Mouse (Mus musculus) midbrain, embryonic 10.5 days (tissue): ENCODE measurements around the gene Ugt1a6a. TPM values are rescaled to one million over a fixed set of nuclear protein-coding genes. Genes with fewer than 3 reads are reported as not detected.

Experiments used
- DNase-seq: peaks from one replicate; pipeline ENCODE4 v3.0.0-alpha.2; 2017; ENCODE audit warnings: low spot score
- H3K27ac ChIP-seq: fragments of 300-500 bp; sonication (generic); replicated peaks from 2 replicates; pipeline ENCODE4 v1.5.1; 2016; ENCODE audit warnings: mild to moderate bottlenecking
- H3K27me3 ChIP-seq: fragments of 300-500 bp; sonication (generic); 2 replicates; pipeline ENCODE4 v1.6.1; 2016; ENCODE audit warnings: low read depth, mild to moderate bottlenecking; ENCODE audit not compliant: poor library complexity, severe bottlenecking
- H3K36me3 ChIP-seq: fragments of 300-500 bp; sonication (generic); 2 replicates; pipeline ENCODE4 v1.6.1; 2016; ENCODE audit warnings: mild to moderate bottlenecking, moderate library complexity
- H3K4me1 ChIP-seq: fragments of 300-500 bp; sonication (generic); 2 replicates; pipeline ENCODE4 v1.6.1; 2016
- H3K4me3 ChIP-seq: fragments of 300-500 bp; sonication (generic); 2 replicates; pipeline ENCODE4 v1.5.1; 2016; ENCODE audit warnings: mild to moderate bottlenecking, moderate library complexity
- H3K9me3 ChIP-seq: fragments of 300-500 bp; sonication (generic); replicated peaks from 2 replicates; pipeline ENCODE4 v1.6.1; 2016; ENCODE audit warnings: mild to moderate bottlenecking
- WGBS: fragments of 180-500 bp; shearing (Covaris S2); methylation state at CpG from one replicate; pipeline ENCODE4 v1.1.7; 2016; 5-methylcytosine and 5-hydroxymethylcytosine counted together
- polyA plus RNA-seq: library from polyadenylated mRNA; unstranded; fragments of >200 nt; fragmentation: Nextera tagmentation; extraction: Ambion mirVana; gene quantifications from 2 replicates; pipeline ENCODE4 v1.2.1, GENCODE M21; 2016

Gene Ugt1a6a
- polyA plus RNA-seq, 1 experiment from 2014 or later, result not detected

DNA sequence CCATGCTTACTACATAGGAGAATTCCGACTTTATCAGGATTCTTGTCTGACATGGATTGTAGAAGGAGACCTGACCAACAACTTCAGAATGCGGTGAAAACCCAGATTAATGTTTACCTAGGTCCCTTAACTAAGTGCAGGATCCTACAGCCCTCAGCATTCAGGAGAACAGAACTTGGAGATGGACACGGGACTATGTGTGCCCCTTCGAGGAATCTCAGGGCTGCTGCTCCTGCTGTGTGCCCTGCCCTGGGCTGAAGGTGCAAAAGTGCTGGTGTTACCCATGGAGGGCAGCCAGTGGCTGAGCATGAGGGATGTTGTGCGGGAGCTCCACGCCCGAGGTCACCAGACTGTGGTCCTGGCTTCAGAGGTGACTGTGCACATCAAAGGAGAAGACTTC is 65.8 kb downstream of the Ugt1a6a start, which contains the start of gene Ugt1a2:
Gene Ugt1a2, plus strand, starts transcription at position 146 of the 400 bp plus-strand sequence.
- no peak for DNase-seq
- Histone ChIP-seq H3K4me1 (peaks cover 5% of the 10 kb centered on the region), H3K4me3 (no peak within 1 kb of the TSS), H3K27me3 (peaks cover 14% of the 10 kb centered on the region), H3K9me3 (peaks cover 14% of the 10 kb centered on the region), H3K36me3 (0 out of 2 replicates have a peak, but pooled peaks cover 5% of the 10 kb centered on the region), H3K27ac (no peak within 1 kb of the TSS)
- 82% methylated on average over 7 of the region's 7 CpGs for WGBS

DNA sequence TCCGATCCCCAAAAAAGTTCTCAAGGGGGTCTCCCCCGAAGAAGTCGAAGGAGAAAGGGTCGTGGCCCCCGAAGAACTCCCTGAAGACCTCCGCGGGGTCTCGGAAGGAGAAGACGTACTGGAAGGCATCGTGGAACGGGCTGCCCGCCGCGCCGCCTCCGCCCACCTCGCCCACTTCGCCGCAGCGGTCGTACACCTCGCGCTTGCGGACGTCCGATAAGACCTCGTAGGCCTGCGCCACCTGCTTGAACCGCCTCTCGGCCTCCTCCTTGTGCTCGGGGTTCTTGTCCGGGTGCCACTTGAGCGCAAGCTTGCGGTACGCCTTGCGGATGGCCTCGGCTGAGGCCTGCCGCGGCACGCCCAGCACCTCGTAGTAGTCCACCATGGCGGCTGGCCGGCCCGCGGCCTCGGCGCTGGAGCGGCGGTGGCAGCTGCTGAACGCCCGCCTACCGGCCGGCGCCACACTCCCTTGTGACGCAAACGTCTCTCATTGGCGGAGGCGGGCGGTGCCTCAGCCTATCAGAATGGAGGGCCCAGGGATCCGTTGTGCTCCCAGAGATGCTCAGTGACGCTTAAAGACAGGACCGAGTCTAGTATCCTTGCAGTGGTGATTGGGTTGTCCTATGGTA is 70.8 kb downstream of the Ugt1a6a start, which contains the start of gene Dnajb3:
Gene Dnajb3, minus strand, starts transcription at position 489 of the 629 bp plus-strand sequence.
- H3K27me3 ChIP-seq, result peaks cover 22% of the 10 kb centered on the region
- peaks cover 11% of the 10 kb centered on the region for H3K4me1 ChIP-seq
- peak; percentile 88 for DNase-seq
- H3K27ac ChIP-seq, result peak within 1 kb of the TSS; percentile 89
- H3K4me3 ChIP-seq, result peak within 1 kb of the TSS; percentile 54
- WGBS, result 7% methylated on average over 62 of the region's 62 CpGs
- 0 out of 2 replicates have a peak, but pooled peaks cover 5% of the 10 kb centered on the region for H3K36me3 ChIP-seq
- peaks cover 17% of the 10 kb centered on the region for H3K9me3 ChIP-seq

DNA sequence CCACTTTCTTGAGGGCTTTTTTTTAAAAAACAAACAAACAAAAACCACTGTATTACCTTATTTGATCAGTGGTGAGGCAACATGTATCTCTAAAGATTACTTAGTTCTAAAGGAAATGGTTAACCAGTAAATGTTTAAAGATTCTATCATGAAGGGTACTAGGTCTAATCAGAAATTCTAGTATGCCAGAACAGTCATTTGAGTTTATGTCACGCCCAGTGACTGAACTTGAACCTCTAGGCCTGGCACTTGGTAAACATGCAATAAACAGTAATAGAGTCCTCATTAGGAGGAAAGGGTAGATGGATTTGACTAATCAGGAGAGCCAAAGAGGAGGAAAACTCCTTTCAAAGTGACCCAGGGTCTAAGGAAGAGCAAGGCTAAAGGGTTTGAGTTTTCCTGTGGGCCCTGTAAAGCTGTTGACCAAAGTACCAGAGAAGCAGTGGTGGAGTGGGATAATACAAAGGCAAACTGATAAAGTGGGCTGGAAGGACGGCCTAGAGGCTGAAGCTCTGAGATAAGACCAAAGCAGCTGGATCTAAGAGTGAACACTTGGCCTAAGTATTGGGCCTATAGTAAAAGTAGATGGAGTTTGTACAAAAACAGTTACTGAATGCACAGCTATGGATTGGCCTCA is 72.4 kb downstream of the Ugt1a6a start:
- no peak for DNase-seq
- H3K4me1 ChIP-seq, result peaks cover 11% of the 10 kb centered on the region
- 76% methylated on average over 2 of the region's 2 CpGs for WGBS
- H3K27me3 ChIP-seq, result peaks cover 22% of the 10 kb centered on the region
- H3K9me3 ChIP-seq, result peaks cover 17% of the 10 kb centered on the region
- no peak overlapping the region for H3K4me3 ChIP-seq
- H3K36me3 ChIP-seq, result 0 out of 2 replicates have a peak, but pooled peaks cover 5% of the 10 kb centered on the region
- H3K27ac ChIP-seq, result no peak overlapping the region

DNA sequence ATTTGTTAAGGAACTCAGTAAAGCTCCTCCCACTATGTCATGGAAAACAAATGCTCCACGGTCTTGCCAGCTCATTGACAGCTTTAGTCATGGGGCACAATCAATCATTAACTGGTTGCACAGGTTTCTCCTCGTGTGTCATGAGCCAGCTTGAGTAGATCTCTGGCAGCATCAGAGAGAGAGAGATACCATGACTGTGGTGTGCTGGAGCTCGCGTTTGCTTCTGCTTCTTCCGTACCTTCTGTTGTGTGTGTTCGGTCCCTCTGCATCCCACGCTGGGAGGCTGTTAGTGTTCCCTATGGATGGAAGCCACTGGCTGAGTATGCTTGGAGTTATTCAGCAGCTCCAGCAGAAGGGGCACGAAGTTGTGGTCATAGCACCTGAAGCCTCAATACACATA is 77.2 kb downstream of the Ugt1a6a start, which contains the start of gene Ugt1a1:
Gene Ugt1a1, plus strand, starts transcription at position 148 of the 400 bp plus-strand sequence.
- no peaks in the 10 kb centered on the region for H3K4me1 ChIP-seq
- peaks cover 3% of the 10 kb centered on the region for H3K9me3 ChIP-seq
- 71% methylated on average over 8 of the region's 8 CpGs for WGBS
- DNase-seq, result peak; percentile 20
- H3K36me3 ChIP-seq, result no peaks in the 10 kb centered on the region
- H3K27ac ChIP-seq, result no peak within 1 kb of the TSS
- no peak within 1 kb of the TSS for H3K4me3 ChIP-seq
- H3K27me3 ChIP-seq, result peaks cover 8% of the 10 kb centered on the region; the same call in 1 of the 2 replicates

DNA sequence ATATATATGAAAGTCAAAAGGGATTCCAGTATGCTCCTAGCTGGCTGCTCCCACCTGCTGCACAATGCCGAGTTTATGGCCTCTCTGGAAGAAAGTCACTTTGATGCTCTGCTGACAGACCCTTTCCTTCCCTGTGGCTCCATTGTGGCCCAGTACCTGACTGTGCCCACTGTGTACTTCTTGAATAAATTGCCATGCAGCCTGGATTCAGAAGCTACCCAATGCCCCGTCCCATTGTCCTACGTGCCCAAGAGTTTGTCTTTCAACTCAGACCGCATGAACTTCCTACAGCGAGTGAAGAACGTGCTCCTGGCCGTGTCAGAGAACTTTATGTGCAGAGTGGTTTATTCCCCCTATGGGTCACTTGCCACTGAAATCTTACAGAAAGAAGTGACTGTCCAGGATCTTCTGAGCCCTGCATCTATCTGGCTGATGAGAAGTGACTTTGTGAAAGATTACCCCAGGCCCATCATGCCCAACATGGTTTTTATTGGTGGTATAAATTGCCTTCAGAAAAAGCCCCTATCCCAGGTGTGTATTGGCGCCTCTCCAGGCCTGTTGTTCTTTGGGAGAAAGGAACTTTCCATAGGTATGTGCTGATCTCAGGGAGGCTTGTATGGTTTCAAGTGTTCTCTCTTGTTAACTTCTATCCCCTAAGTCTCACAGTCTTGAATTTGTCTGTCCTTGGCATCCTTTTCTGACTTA is 77.9 kb downstream of the Ugt1a6a start:
- DNase-seq, result peak; percentile 25
- no peaks in the 10 kb centered on the region for H3K36me3 ChIP-seq
- no peaks in the 10 kb centered on the region for H3K4me1 ChIP-seq
- 0 out of 2 replicates have a peak, but pooled peaks cover 1% of the 10 kb centered on the region for H3K27me3 ChIP-seq
- H3K27ac ChIP-seq, result no peak overlapping the region
- no peak overlapping the region for H3K4me3 ChIP-seq
- WGBS, result 64% methylated on average over 8 of the region's 8 CpGs
- peaks cover 3% of the 10 kb centered on the region for H3K9me3 ChIP-seq

DNA sequence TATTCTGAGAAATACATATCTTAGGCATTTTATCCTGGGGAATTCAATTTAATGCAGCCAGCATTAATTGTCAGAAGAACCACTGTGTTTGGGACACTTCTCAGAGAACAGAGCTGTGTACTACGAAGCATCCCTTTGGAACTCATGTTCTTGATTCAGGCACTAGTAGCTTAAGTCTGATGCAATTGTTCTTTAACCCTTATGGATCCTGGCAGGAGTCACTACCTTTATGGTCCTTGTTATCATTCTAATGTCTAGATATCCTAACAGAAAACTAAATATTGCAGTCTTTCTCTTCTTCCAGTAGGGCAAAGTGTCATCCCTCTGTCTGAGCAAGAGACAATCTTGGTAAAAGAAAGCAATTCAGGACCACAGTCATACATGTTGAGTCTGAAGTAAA is 78.5 kb downstream of the Ugt1a6a start:
- H3K4me3 ChIP-seq, result no peak overlapping the region
- WGBS, result 81% methylated on average over 1 of the region's 1 CpGs
- no peaks in the 10 kb centered on the region for H3K4me1 ChIP-seq
- H3K9me3 ChIP-seq, result peaks cover 3% of the 10 kb centered on the region
- no peak overlapping the region for H3K27ac ChIP-seq
- no peak for DNase-seq
- H3K36me3 ChIP-seq, result no peaks in the 10 kb centered on the region
- no peaks in the 10 kb centered on the region for H3K27me3 ChIP-seq

DNA sequence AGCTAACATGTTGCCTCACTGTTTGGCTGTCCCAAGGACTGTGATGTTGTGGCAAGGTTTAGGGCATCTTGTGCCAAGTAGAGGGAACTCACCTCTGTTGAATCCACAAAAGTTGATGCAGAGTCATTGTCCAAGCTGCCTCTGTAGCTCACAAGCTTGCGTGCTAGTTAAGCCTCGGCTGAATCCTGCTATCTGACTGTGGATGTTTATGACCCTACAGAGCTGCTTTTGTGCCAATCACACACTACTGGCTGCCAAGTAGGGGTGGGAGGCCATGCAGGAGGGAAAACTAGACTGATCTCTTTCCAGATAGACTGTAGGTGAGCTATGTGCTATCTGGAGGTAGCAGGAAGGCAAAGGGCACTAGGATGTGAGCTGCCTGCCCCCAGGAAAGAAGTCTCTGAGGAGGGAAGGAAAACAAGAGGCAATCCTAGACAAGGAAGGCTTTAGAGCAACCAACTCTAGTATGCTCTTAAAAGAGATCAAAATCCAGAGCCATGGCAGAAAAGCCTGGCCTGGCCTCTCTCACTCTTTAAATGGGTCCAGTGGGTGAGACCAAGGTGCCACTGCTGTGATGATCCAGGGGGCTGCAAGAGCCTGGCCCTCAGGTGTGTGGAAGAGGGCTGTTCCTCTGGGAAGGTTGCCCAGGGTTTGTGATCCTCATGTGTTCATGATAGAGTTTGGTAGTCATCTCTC is 79.3 kb downstream of the Ugt1a6a start:
- Histone ChIP-seq H3K36me3 (no peaks in the 10 kb centered on the region), H3K4me3 (no peak overlapping the region), H3K4me1 (no peaks in the 10 kb centered on the region), H3K27me3 (no peaks in the 10 kb centered on the region), H3K27ac (no peak overlapping the region), H3K9me3 (peaks cover 3% of the 10 kb centered on the region)
- peak; percentile 21 for DNase-seq
- 84% methylated on average over 2 of the region's 2 CpGs for WGBS

DNA sequence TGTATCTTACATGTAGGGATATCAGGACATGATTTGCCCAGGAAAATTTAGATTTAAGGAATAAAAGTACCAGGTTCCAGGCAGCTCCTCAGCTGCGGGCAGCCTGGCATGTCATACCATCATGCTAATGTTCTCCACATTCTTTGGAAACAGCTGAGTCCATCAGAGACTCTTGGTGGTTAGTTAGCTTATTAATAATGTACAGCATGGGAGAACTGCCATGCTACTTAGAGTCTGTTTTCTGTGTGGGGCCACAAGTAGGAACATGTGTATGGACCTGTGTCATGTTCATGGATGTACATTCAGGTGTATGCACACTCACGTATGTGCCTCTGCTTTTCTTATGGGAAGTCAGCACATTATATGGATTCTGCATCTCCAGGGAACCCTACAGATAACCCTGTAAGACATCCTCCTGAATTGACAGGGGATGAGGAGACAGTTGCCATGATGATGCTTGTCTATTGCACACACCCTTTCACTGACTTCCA is 79.9 kb downstream of the Ugt1a6a start:
- Histone ChIP-seq H3K27ac (no peak overlapping the region), H3K36me3 (no peaks in the 10 kb centered on the region), H3K27me3 (no peaks in the 10 kb centered on the region), H3K4me3 (no peak overlapping the region), H3K9me3 (peaks cover 3% of the 10 kb centered on the region), H3K4me1 (no peaks in the 10 kb centered on the region)
- WGBS, result 82% methylated on average over 2 of the region's 2 CpGs
- DNase-seq, result peak; percentile 15

DNA sequence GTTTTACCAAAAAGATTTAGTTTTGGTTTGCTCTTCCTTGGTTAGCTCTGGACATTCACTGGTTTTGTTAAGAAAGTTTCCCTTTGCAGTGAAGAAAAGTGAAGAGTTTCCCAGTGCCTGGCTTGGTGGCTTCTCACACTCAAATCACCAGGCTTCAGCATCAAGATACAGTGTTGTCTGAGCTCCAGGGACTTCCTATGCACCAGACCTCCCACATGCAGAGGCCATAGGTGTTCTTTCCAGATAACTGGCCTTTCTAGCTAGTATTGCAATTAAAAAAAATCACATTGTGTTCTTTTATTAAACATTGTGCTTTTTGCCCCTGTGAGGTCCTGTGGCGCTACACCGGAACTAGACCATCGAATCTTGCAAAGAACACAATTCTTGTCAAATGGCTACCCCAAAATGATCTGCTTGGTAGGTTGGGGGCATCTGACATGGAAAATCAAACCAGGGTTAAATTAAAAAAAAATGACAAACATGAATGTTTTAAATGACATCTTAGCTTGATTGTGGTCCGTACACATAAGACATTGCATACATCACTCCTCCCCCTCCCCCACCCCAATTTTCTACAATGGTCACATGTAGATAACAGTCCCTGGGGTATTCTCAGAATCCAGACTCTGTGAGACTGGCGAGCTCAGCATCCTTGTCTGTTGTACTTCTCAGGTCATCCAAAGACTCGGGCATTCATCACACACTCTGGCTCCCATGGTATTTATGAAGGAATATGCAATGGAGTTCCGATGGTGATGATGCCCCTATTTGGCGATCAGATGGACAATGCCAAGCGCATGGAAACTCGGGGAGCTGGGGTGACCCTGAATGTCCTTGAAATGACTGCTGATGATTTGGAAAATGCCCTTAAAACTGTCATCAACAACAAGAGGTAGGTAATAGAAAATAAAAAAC is 81.1 kb downstream of the Ugt1a6a start:
- no peaks in the 10 kb centered on the region; the same call in 1 of the 2 replicates for H3K9me3 ChIP-seq
- no peaks in the 10 kb centered on the region for H3K27me3 ChIP-seq
- no peaks in the 10 kb centered on the region for H3K36me3 ChIP-seq
- DNase-seq, result peak; percentile 21
- WGBS, result 72% methylated on average over 10 of the region's 10 CpGs
- H3K4me3 ChIP-seq, result no peak overlapping the region
- H3K27ac ChIP-seq, result no peak overlapping the region
- no peaks in the 10 kb centered on the region for H3K4me1 ChIP-seq

DNA sequence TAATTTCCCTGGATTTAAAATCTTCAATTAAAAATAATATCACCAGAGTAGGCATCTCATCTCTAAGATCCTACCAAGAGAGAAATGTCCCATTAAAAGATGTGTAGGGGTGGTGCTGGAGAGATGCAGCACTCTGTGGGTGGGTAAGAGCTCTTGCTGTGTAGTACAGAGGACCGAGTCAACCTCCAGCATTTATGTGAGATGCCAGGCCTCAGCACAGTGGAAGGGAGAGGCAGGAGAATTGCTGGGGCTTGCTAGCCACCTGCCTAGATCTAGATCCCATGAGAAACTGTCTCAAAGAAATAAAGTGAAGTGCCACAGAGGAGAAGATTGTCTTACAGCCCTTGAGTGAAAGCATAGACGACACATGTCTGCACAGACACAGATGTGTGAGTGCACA is 81.9 kb downstream of the Ugt1a6a start:
- Histone ChIP-seq H3K36me3 (no peaks in the 10 kb centered on the region), H3K27me3 (no peaks in the 10 kb centered on the region), H3K9me3 (no peaks in the 10 kb centered on the region; the same call in 1 of the 2 replicates), H3K27ac (no peak overlapping the region), H3K4me3 (no peak overlapping the region), H3K4me1 (no peaks in the 10 kb centered on the region)
- peak; percentile 15 for DNase-seq
- WGBS, result 57% methylated on average over 2 of the region's 2 CpGs

DNA sequence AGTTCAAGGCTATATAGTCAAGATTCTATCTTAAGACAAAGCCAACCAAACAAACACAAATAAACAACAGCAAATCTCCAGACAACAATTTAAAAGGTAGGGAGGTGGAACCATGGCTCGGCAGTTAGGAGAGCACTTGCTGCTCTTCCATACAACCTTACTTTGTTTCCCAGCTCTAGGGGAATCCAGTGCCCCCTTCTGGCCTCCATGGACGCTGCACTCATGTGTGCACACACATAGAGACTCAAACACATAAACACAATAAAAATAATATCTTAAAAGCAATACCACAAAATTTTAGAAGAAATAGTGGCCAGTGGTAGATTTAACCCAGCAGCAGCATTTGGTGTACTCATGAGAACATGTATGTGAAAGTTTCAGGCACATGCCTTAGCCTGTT is 82.5 kb downstream of the Ugt1a6a start:
- 68% methylated on average over 2 of the region's 2 CpGs for WGBS
- peak; percentile 16 for DNase-seq
- Histone ChIP-seq H3K36me3 (no peaks in the 10 kb centered on the region), H3K27ac (no peak overlapping the region), H3K4me3 (no peak overlapping the region), H3K27me3 (no peaks in the 10 kb centered on the region), H3K9me3 (no peaks in the 10 kb centered on the region; the same call in 1 of the 2 replicates), H3K4me1 (no peaks in the 10 kb centered on the region)
